Mouse (Mus musculus) lung, adult 2 months (tissue): ENCODE results near the gene Atp1b4. TPM values are rescaled to one million over a fixed set of nuclear protein-coding genes. Genes with fewer than 3 reads are reported as not detected.

Experiments
- polyA plus RNA-seq: library from polyadenylated mRNA; depleted of rRNA; stranded (reverse); fragments of >200 nt; gene quantifications from 2 replicates; pipeline ENCODE4 v1.2.3, GENCODE M21; 2012; rRNA removed

The Atp1b4 gene
- polyA plus RNA-seq, 1 experiment: 0.12 TPM

Other genes with a start within 250 kb of the Atp1b4 start
- not detected in 2 replicates for gene Rhox10, start 249.7 kb upstream of the Atp1b4 start, polyA plus RNA-seq
- gene Rhox11, start 231.0 kb upstream of the Atp1b4 start, polyA plus RNA-seq: not detected in 2 replicates
- not detected in 2 replicates for gene Rhox12, start 205.3 kb upstream of the Atp1b4 start, polyA plus RNA-seq
- gene Rhox13, start 195.0 kb upstream of the Atp1b4 start, polyA plus RNA-seq: not detected in 2 replicates
- gene Zbtb33, start 126.4 kb upstream of the Atp1b4 start, polyA plus RNA-seq: 2.2 and 3.8 TPM in 2 replicates
- gene Tmem255a, start 63.7 kb upstream of the Atp1b4 start, polyA plus RNA-seq: 0.68 and 1.1 TPM in 2 replicates
- 68.0 and 85.8 TPM in 2 replicates for gene Lamp2, start 140.3 kb downstream of the Atp1b4 start, polyA plus RNA-seq